Mouse (Mus musculus) ES-E14 (cell line): ENCODE measurements around the gene Ccn5.

Experiments
- CHD2 ChIP-seq: IDR thresholded peaks from 2 replicates; pipeline ENCODE4 v1.6.1; 2014; ENCODE audit warnings: mild to moderate bottlenecking, low read depth, low read length, inconsistent platforms
- HCFC1 ChIP-seq: IDR thresholded peaks from 2 replicates; pipeline ENCODE4 v1.6.1; 2012; ENCODE audit warnings: low read length, inconsistent platforms, borderline replicate concordance; ENCODE audit not compliant: insufficient read depth
- MAFK ChIP-seq: IDR thresholded peaks from 2 replicates; pipeline ENCODE4 v1.6.1; 2014; ENCODE audit warnings: mild to moderate bottlenecking, low read depth, low read length, inconsistent platforms; ENCODE audit not compliant: insufficient read depth
- ZC3H11A ChIP-seq: IDR thresholded peaks from 2 replicates; pipeline ENCODE4 v1.6.1; 2012; ENCODE audit warnings: low read depth, mild to moderate bottlenecking, inconsistent platforms, low read length, borderline replicate concordance
- ZNF384 ChIP-seq: IDR thresholded peaks from 2 replicates; pipeline ENCODE4 v1.6.1; 2012; ENCODE audit warnings: low read depth, low read length, inconsistent platforms

GRCm38 (mm10) chr2:163875484-163875883 is 54.8 kb downstream of the Ccn5 start:
- TF ChIP-seq ZC3H11A (no peak), CHD2 (no peak), HCFC1 (no peak), ZNF384 (no peak), MAFK (no peak)
